Mouse (Mus musculus) limb, embryonic 14.5 days (tissue): ENCODE results near the gene Bmp8b. TPM values are rescaled to one million over a fixed set of nuclear protein-coding genes. Genes with fewer than 3 reads are reported as not detected.

ENCODE experiments used
- ATAC-seq: fragments of 200-750 bp; cut with Nextera tagmentation; 2 replicates; pipeline ENCODE4 v1.8.0; 2017; ENCODE audit warnings: low read depth, moderate number of reproducible peaks, moderate TSS enrichment; ENCODE audit not compliant: low FRiP score
- DNase-seq: peaks from one replicate; pipeline ENCODE4 v3.0.0-alpha.2; 2015; ENCODE audit warnings: low spot score
- H3K27ac ChIP-seq: fragments of 300-500 bp; sonication (generic); replicated peaks from 2 replicates; pipeline ENCODE4 v1.5.1; 2014; ENCODE audit warnings: low read depth, mild to moderate bottlenecking, low read length, moderate library complexity, mixed read lengths
- H3K27me3 ChIP-seq: fragments of 300-500 bp; sonication (generic); 2 replicates; pipeline ENCODE4 v1.6.1; 2014; ENCODE audit warnings: low read length, mixed read lengths; ENCODE audit not compliant: control insufficient read depth, insufficient read depth
- H3K36me3 ChIP-seq: fragments of 300-500 bp; sonication (generic); 2 replicates; pipeline ENCODE4 v1.6.1; 2014; ENCODE audit warnings: mild to moderate bottlenecking, low read length, moderate library complexity, mixed read lengths; ENCODE audit not compliant: control insufficient read depth, insufficient read depth
- H3K4me1 ChIP-seq: fragments of 300-500 bp; sonication (generic); 2 replicates; pipeline ENCODE4 v1.6.1; 2014; ENCODE audit warnings: antibody characterized with exemption, low read length, mixed read lengths; ENCODE audit not compliant: control insufficient read depth, insufficient read depth
- H3K4me2 ChIP-seq: fragments of 300-500 bp; sonication (generic); replicated peaks from 2 replicates; pipeline ENCODE4 v1.6.1; 2014; ENCODE audit warnings: low read depth, mild to moderate bottlenecking, low read length, moderate library complexity; ENCODE audit not compliant: severe bottlenecking
- H3K4me3 ChIP-seq: fragments of 300-500 bp; sonication (generic); replicated peaks from 2 replicates; pipeline ENCODE4 v1.5.1; 2014; ENCODE audit warnings: low read length
- H3K9ac ChIP-seq: fragments of 300-500 bp; sonication (generic); 2 replicates; pipeline ENCODE4 v1.6.1; 2014; ENCODE audit warnings: mild to moderate bottlenecking, low read depth, low read length, moderate library complexity; ENCODE audit not compliant: severe bottlenecking
- H3K9me3 ChIP-seq: fragments of 300-500 bp; sonication (generic); 2 replicates; pipeline ENCODE4 v1.6.1; 2016; ENCODE audit warnings: low read length; ENCODE audit not compliant: control insufficient read depth
- POLR2A ChIP-seq: fragments of 200-500 bp; IDR thresholded peaks from 2 replicates; pipeline ENCODE4 v1.8.0; 2012; ENCODE audit warnings: inconsistent platforms, mild to moderate bottlenecking, moderate library complexity, borderline replicate concordance; ENCODE audit not compliant: insufficient read depth, insufficient read length; ENCODE audit errors: extremely low read depth
- WGBS: fragments of 180-500 bp; shearing (Covaris S2); extraction: QIAGEN DNeasy Blood & Tissue Kit; methylation state at CpG from one replicate; pipeline ENCODE4 v1.1.7; 2014; 5-methylcytosine and 5-hydroxymethylcytosine counted together
- polyA plus RNA-seq, 2 experiments: library from polyadenylated mRNA; depleted of rRNA in 1 of 2; stranded (reverse) in 1 of 2; unstranded in 1 of 2; fragments of >200 nt; fragmentation: Nextera tagmentation in 1 of 2; extraction: Ambion mirVana in 1 of 2; gene quantifications; 2 replicates each; pipeline versions ENCODE4 v1.2.1 to v1.2.3; 2012 to 2014

Bmp8b gene
- polyA plus RNA-seq, 2 experiments: 1.3 to 1.5 TPM

DNA sequence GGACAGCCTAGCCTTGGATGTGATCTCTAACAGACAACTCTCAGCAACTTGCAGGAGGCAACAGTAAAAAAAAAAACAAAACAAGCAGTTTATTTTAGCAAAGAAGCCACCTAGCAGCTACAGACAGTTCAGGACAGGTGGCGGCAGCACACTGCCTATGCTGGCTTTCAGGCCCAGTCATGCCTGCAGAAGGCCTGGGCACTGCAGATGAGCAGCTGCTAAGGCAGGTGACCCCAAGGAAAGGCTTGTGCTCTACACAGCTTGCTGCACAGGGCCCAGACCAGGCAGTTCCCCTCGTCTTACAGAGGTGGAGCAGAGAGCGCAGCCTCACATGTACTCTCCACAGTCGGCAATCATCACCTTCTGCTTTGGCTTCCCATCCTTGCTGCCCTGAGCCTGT lies 22.1 kb downstream of the Bmp8b start:
- TF ChIP-seq POLR2A: no peak
- peaks cover 65% of the 10 kb centered on the region for H3K36me3 ChIP-seq
- 87% methylated on average over 4 of the region's 4 CpGs for WGBS

DNA sequence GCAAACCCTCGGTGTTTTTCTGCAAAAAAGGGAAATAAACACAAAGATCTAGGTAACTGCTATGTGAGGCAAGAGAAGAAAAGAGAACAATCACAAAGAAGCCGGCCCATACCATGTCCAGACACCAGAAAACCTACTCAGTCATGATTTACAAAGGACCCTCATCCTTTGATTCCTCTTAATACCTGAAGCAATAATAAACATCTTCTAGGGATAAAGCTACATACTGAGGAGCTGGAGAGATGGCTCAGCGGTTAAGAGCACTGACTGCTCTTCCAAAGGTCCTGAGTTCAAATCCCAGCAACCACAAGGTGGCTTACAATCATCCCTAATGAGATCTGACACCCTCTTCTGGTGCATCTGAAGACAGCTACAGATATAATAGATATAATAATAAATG lies 32.6 kb downstream of the Bmp8b start:
- Histone ChIP-seq H3K4me3 (no peak overlapping the region), H3K9me3 (no peaks in the 10 kb centered on the region), H3K4me2 (no peak overlapping the region), H3K36me3 (peaks cover 35% of the 10 kb centered on the region), H3K27me3 (no peaks in the 10 kb centered on the region), H3K4me1 (peaks cover 11% of the 10 kb centered on the region), H3K27ac (no peak overlapping the region), H3K9ac (no peak overlapping the region)
- no peak for TF ChIP-seq POLR2A
- DNase-seq (no peak), ATAC-seq (no peak)
- WGBS: 91% methylated on average over 3 of the region's 3 CpGs

More for the DNA sequence above, 22.1 kb downstream of the Bmp8b start:
- Histone ChIP-seq H3K27me3 (no peaks in the 10 kb centered on the region), H3K4me3 (no peak overlapping the region), H3K27ac (no peak overlapping the region), H3K9ac (no peak overlapping the region), H3K4me2 (no peak overlapping the region), H3K9me3 (no peaks in the 10 kb centered on the region), H3K4me1 (no peaks in the 10 kb centered on the region)
- no peak for DNase-seq
- ATAC-seq: no peak

DNA sequence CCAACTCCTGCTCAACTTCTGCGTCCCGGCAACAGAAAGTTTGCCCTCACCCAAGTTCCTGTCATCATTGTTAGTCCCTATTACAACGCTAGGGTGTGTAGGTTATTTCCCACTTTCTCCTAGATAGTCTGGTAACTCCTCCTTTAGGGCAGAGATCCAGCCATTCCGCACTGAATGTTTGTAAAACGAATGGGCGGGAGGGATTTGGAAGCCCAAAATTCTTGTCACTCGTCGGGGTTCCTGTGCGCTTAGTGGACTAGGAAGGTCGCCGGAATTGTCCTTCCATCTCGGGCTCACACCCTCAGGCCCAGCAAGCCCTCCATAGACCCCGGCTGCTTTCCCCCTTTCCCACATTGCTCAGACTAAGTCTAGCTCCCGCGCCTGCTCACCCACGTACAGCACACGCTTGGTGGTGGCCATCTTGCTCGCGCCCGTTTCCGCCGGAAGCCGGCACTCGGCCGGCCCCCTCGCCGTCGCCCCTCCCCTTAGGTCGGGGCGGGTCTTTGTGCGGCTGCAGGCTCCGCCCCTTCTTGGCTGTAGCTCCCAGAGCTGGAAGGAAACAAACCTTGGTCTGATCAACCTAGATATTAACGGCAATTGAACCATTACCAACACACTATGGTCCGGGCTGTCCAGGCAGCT lies 34.7 kb downstream of the Bmp8b start, which contains the start of gene Ppie:
Gene Ppie (minus strand): TSS at position 439 of the 642 bp plus-strand sequence.
- Histone ChIP-seq H3K9me3 (no peaks in the 10 kb centered on the region), H3K4me3 (peak within 1 kb of the TSS; percentile 66), H3K9ac (peak within 1 kb of the TSS; percentile 67), H3K27me3 (no peaks in the 10 kb centered on the region), H3K4me2 (peak within 1 kb of the TSS; percentile 88), H3K27ac (peak within 1 kb of the TSS; percentile 88), H3K36me3 (peaks cover 17% of the 10 kb centered on the region), H3K4me1 (peaks cover 11% of the 10 kb centered on the region)
- ATAC-seq: peak; percentile 99
- WGBS: under 1% methylated on average over 34 of the region's 34 CpGs
- peak; percentile 63; the same call in 1 of the 2 replicates for TF ChIP-seq POLR2A
- peak; percentile 89 for DNase-seq

DNA sequence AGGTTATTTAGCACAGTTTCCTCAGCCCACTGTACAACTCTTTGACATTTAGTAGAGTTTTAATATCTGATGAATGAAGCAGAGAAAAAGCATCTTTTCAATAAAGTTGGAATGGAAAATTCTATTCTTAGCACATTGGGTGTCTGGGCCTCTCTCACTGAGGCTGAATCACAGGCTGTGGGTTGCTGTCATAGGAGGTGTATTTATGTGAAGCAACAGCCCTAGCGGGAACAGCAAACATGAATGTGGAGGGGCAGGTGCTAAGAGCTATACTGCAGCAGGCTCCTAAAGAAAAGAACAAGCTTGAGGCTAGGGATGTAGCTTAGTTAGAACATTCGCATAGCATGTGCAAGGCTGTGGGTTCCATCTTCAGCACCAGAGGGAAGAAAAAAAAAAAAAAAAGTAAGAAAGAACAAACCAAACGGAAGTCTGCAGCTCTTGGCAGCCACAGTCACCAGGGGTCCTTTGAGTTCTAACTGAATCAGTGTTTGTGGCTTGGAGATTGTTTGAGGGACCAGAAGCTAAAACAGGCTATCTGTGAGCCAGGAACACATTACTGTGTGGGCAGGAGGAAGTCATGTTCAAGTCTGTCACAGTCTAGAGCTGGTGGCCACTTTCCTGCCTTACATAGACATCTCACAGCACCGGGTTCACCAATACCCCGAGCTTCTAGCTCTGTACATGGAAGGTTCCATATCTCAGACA lies 42.6 kb downstream of the Bmp8b start:
- WGBS: 82% methylated on average over 5 of the region's 5 CpGs
- DNase-seq (no peak), ATAC-seq (no peak)
- no peaks in the 10 kb centered on the region for H3K27me3 ChIP-seq
- no peak overlapping the region for H3K9ac ChIP-seq
- TF ChIP-seq POLR2A: no peak
- H3K27ac ChIP-seq: no peak overlapping the region
- no peaks in the 10 kb centered on the region for H3K36me3 ChIP-seq
- no peak overlapping the region for H3K4me2 ChIP-seq
- no peaks in the 10 kb centered on the region for H3K4me1 ChIP-seq
- no peaks in the 10 kb centered on the region for H3K9me3 ChIP-seq
- H3K4me3 ChIP-seq: no peak overlapping the region

DNA sequence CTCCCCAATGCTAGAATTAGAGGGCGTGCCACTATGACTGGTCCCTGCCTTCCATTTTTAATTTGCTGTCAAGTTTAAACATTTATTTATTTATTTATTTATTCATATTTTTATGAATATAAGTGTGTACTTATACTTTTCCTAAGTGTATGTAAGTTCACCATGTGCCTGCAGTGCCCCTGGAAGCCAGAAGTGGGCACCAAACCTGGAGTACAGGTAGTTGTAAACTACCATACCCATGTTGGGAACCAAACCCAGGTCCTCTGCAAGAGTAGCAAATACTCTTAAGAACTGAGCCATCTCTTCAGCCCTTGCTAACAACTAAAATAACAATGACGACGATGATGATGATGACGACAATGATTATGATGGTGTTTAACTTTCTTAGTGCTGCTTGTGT lies 47.0 kb downstream of the Bmp8b start:
- Histone ChIP-seq H3K4me1 (no peaks in the 10 kb centered on the region), H3K9ac (no peak overlapping the region), H3K4me2 (no peak overlapping the region), H3K27ac (no peak overlapping the region), H3K36me3 (no peaks in the 10 kb centered on the region), H3K4me3 (no peak overlapping the region), H3K27me3 (no peaks in the 10 kb centered on the region), H3K9me3 (no peaks in the 10 kb centered on the region)
- no peak for TF ChIP-seq POLR2A
- WGBS: 79% methylated on average over 4 of the region's 4 CpGs
- DNase-seq: no peak
- ATAC-seq: no peak
